Mouse (Mus musculus) lung, postnatal 0 days (tissue): ENCODE data around the gene Kdm4b.

Experiments used
- CTCF ChIP-seq: IDR thresholded peaks from 2 replicates; pipeline ENCODE4 v1.5.1; 2016; ENCODE audit warnings: antibody characterized with exemption, mild to moderate bottlenecking
- EP300 ChIP-seq: IDR thresholded peaks from 2 replicates; pipeline ENCODE4 v1.6.1; 2016; ENCODE audit warnings: antibody characterized with exemption, mild to moderate bottlenecking, control low read depth

DNA sequence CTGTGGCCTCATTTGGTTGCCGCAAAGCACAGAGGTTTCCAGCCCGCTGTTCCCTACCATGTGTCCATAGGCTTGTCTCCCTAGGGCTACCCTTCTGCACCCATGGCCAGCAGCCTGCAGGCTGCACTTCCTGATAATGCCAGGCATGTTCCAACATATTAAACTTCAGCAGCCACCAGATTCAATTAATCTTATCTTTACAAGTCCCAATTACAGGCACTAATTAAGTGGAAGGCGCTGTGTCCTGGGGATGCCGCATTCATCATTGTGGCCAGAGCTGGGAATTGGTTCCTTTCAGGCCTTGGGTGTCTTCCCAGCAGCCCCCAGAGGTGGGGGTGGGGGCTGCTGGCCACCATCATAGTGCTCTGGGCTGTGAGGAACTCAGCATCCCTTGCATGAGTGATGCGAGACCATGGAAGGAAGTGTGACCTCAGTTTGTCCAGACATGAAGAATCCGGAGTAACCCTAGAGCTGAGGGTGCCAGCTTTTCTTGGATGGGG is 42.5 kb downstream of the Kdm4b start:
- TF ChIP-seq CTCF = no peak
- TF ChIP-seq EP300 = no peak
